Mouse (Mus musculus): ENCODE results near the gene Lin37. TPM values are rescaled to one million over a fixed set of nuclear protein-coding genes. Genes with fewer than 3 reads are reported as not detected.
A peak's percentile ranks its signal among the peaks of the same experiment; 100 is the strongest.

Gene Lin37
- polyA plus RNA-seq, 1 experiment from 2014 or later, result 49.1 TPM

- no peak for ATAC-seq (ENCODE audit: insufficient number of reproducible peaks, insufficient read depth, low FRiP score, low TSS enrichment)
- H3K9me3 ChIP-seq, result 0 out of 2 replicates have a peak, but pooled peaks cover 2% of the 10 kb centered on the region
- no peak overlapping the region for H3K9ac ChIP-seq
- H3K36me3 ChIP-seq, result no peaks in the 10 kb centered on the region
- H3K4me2 ChIP-seq (replicated peaks), result no peak overlapping the region
- H3K27ac ChIP-seq, result no peak overlapping the region
- WGBS, result 79% methylated on average over 10 of the region's 10 CpGs
- no peak overlapping the region for H3K4me3 ChIP-seq
- no peaks in the 10 kb centered on the region for H3K27me3 ChIP-seq
- H3K4me1 ChIP-seq, result peaks cover 8% of the 10 kb centered on the region
Measured at GRCm38 (mm10) chr7:30593579-30594509, 34.2 kb upstream of the Lin37 start.

GRCm38 (mm10) chr7:30592772-30593423, 33.3 kb upstream of the Lin37 start:
- 55% methylated on average over 5 of the region's 5 CpGs for WGBS

GRCm38 (mm10) chr7:30591605-30591951, 31.9 kb upstream of the Lin37 start:
- H3K4me1 ChIP-seq, result peaks cover 19% of the 10 kb centered on the region

More at GRCm38 (mm10) chr7:30592772-30593423, 33.3 kb upstream of the Lin37 start:
- no peaks in the 10 kb centered on the region for H3K27me3 ChIP-seq
- H3K4me1 ChIP-seq, result peaks cover 8% of the 10 kb centered on the region
- no peak overlapping the region for H3K27ac ChIP-seq
- H3K9me3 ChIP-seq, result no peaks in the 10 kb centered on the region
- no peak overlapping the region for H3K4me3 ChIP-seq
- no peak overlapping the region for H3K4me2 ChIP-seq (replicated peaks)
- ATAC-seq (ENCODE audit: insufficient number of reproducible peaks, insufficient read depth, low FRiP score, low TSS enrichment), result no peak
- no peak overlapping the region for H3K9ac ChIP-seq
- H3K36me3 ChIP-seq, result no peaks in the 10 kb centered on the region

GRCm38 (mm10) chr7:30590927-30591604, 31.4 kb upstream of the Lin37 start:
- Histone ChIP-seq H3K27ac (no peak overlapping the region), H3K27me3 (no peaks in the 10 kb centered on the region), H3K4me3 (no peak overlapping the region), H3K9ac (peak overlapping the region; percentile 19), H3K4me2 (replicated peaks) (no peak overlapping the region), H3K4me1 (peaks cover 19% of the 10 kb centered on the region), H3K36me3 (peaks cover 8% of the 10 kb centered on the region), H3K9me3 (no peaks in the 10 kb centered on the region)
- no peak for ATAC-seq (ENCODE audit: insufficient number of reproducible peaks, insufficient read depth, low FRiP score, low TSS enrichment)
- 81% methylated on average over 9 of the region's 9 CpGs for WGBS

More at GRCm38 (mm10) chr7:30591605-30591951, 31.9 kb upstream of the Lin37 start:
- Histone ChIP-seq H3K9me3 (no peaks in the 10 kb centered on the region), H3K4me2 (replicated peaks) (no peak overlapping the region), H3K4me3 (no peak overlapping the region), H3K27ac (no peak overlapping the region), H3K27me3 (no peaks in the 10 kb centered on the region), H3K9ac (peak overlapping the region; percentile 19; the same call in 1 of the 2 replicates), H3K36me3 (peaks cover 2% of the 10 kb centered on the region; the same call in 1 of the 2 replicates)
- WGBS, result 45% methylated on average over 4 of the region's 4 CpGs
- no peak for ATAC-seq (ENCODE audit: insufficient number of reproducible peaks, insufficient read depth, low FRiP score, low TSS enrichment)

- ATAC-seq (ENCODE audit: insufficient number of reproducible peaks, insufficient read depth, low FRiP score, low TSS enrichment), result peak; percentile 52
- Histone ChIP-seq H3K4me1 (peaks cover 19% of the 10 kb centered on the region), H3K9me3 (no peaks in the 10 kb centered on the region), H3K9ac (peak overlapping the region; percentile 99), H3K4me2 (replicated peaks) (peak overlapping the region; percentile 83), H3K4me3 (peak overlapping the region; percentile 99), H3K36me3 (peaks cover 20% of the 10 kb centered on the region), H3K27me3 (no peaks in the 10 kb centered on the region), H3K27ac (peak overlapping the region; percentile 93)
- WGBS, result 29% methylated on average over 40 of the region's 40 CpGs
Measured at GRCm38 (mm10) chr7:30589435-30590301, 30.0 kb upstream of the Lin37 start.

DNA sequence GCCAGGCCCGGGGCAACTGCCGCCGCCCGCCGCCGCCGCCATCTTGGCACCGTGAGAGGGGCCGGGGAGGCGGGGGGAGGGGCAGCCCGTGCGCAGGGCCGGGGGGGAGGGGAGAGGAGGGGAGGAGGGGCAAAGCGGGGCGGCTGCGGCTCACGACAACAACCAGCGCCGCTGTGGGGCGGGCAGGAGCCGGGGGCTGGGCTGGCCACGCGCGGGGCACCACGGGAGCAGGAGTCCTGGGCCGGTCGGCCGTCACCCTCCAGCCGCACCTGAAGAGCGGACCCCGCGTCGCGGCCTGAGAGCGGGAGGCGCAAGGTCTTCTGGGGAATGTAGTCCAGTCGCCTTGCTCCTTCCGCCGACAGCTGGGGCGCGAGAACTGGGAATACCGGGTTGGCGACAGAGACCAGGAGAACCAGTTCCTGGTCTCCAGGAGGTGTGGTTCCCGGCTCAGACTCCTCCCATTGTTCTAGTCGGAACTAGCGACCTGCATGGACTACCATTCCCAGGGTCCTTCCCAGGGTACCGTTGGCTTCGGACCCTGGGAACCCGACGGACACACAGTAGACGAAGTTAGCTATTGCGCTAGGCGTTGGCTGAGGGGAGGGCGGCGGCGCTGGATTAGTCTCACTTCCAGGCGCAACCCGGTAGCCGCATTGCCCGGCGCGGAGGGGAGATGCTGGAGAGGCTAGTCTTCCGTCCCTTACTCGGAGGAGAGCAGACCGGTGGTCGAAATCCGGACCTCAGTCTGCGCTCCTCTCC, 29.2 kb upstream of the Lin37 start, which contains the start of gene Kmt2b:
Gene Kmt2b, minus strand, starts transcription at position 51 of the 759 bp plus-strand sequence.
- peak within 1 kb of the TSS; percentile 93 for H3K27ac ChIP-seq
- H3K36me3 ChIP-seq, result peaks cover 28% of the 10 kb centered on the region
- under 1% methylated on average over 50 of the region's 68 CpGs for WGBS
- H3K4me3 ChIP-seq, result peak within 1 kb of the TSS; percentile 99
- H3K4me2 ChIP-seq (replicated peaks), result peak within 1 kb of the TSS; percentile 83
- ATAC-seq (ENCODE audit: insufficient number of reproducible peaks, insufficient read depth, low FRiP score, low TSS enrichment), result peak; percentile 97
- no peaks in the 10 kb centered on the region for H3K9me3 ChIP-seq
- peak within 1 kb of the TSS; percentile 99 for H3K9ac ChIP-seq
- H3K27me3 ChIP-seq, result no peaks in the 10 kb centered on the region
- peaks cover 19% of the 10 kb centered on the region for H3K4me1 ChIP-seq

DNA sequence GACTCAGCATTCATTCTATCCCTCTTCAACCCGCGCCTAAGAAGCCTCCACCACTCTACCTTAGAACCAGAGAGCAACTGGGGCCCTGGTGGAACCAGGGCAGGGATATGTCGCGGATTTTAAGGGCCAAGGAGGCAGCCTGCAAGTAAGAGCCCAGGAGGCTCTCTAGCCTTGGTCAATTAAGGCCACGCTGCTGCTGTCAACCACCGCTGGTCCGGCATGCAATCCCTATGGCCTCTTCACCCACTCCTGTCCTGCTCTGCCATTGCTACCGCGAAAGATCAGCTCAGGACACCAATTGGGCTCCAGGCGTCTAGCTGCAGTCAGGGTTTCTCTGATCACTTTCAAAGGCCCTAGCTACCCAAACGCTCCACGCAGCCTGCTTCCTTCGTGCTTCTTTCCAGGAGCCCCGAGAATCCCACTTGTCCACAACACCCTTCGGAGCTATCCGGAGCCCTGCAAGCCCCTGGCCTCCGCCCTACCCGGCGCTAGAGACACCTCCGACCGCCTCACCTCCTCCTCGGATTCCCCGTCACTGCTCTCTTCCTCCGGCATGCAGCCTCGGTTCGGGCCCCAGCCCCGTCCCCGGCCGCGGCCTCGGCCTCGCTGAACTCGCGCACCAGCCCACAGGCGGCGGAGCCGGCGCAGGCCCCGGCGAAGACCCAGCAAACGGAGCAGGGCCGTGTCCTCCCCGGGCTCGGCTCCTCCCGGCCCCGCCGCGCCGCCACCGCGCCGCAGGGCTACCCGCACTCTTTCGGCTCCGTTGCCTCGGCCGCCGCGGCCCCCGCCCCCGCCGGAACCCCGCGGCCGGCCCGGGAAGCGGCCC, 28.4 kb upstream of the Lin37 start:
- Histone ChIP-seq H3K9me3 (no peaks in the 10 kb centered on the region), H3K27me3 (no peaks in the 10 kb centered on the region), H3K9ac (peak overlapping the region; percentile 99), H3K4me3 (peak overlapping the region; percentile 99), H3K36me3 (peaks cover 36% of the 10 kb centered on the region), H3K27ac (peak overlapping the region; percentile 93), H3K4me1 (peaks cover 19% of the 10 kb centered on the region), H3K4me2 (replicated peaks) (peak overlapping the region; percentile 83)
- ATAC-seq (ENCODE audit: insufficient number of reproducible peaks, insufficient read depth, low FRiP score, low TSS enrichment), result peak; percentile 14
- WGBS, result under 1% methylated on average over 60 of the region's 67 CpGs

GRCm38 (mm10) chr7:30586455-30587020, 26.9 kb upstream of the Lin37 start:
- H3K27me3 ChIP-seq, result no peaks in the 10 kb centered on the region
- 86% methylated on average over 28 of the region's 28 CpGs for WGBS
- ATAC-seq (ENCODE audit: insufficient number of reproducible peaks, insufficient read depth, low FRiP score, low TSS enrichment), result no peak
- no peak overlapping the region for H3K27ac ChIP-seq
- peak overlapping the region; percentile 83 for H3K4me2 ChIP-seq (replicated peaks)
- peaks cover 51% of the 10 kb centered on the region for H3K36me3 ChIP-seq
- H3K9ac ChIP-seq, result peak overlapping the region; percentile 99; the same call in 1 of the 2 replicates
- no peaks in the 10 kb centered on the region for H3K9me3 ChIP-seq
- H3K4me1 ChIP-seq, result peaks cover 19% of the 10 kb centered on the region
- peak overlapping the region; percentile 99; the same call in 1 of the 2 replicates for H3K4me3 ChIP-seq

GRCm38 (mm10) chr7:30585170-30585569, 25.5 kb upstream of the Lin37 start:
- Histone ChIP-seq H3K4me1 (peaks cover 17% of the 10 kb centered on the region), H3K27me3 (no peaks in the 10 kb centered on the region), H3K4me3 (no peak overlapping the region), H3K9me3 (no peaks in the 10 kb centered on the region), H3K27ac (no peak overlapping the region), H3K36me3 (peaks cover 64% of the 10 kb centered on the region), H3K9ac (no peak overlapping the region), H3K4me2 (replicated peaks) (no peak overlapping the region)
- ATAC-seq (ENCODE audit: insufficient number of reproducible peaks, insufficient read depth, low FRiP score, low TSS enrichment), result no peak
- 94% methylated on average over 7 of the region's 7 CpGs for WGBS
